Mouse (Mus musculus) Patski (cell line): ENCODE measurements around the gene Tssc4. TPM values are rescaled to one million over a fixed set of nuclear protein-coding genes. Genes with fewer than 3 reads are reported as not detected.

ENCODE experiments used
- ATAC-seq: fragments of 100-300 bp; one replicate; pipeline ENCODE4 v1.8.0; 2021
- CTCF ChIA-PET: fragments of 350-600 bp; sonication (Branson Sonifier 250); formaldehyde crosslinking; loops from one replicate; lab custom pipeline; 2022; ENCODE audit warnings: inconsistent platforms; lab: Charles Lee
- POLR2A ChIA-PET: fragments of 350-600 bp; sonication (Branson Sonifier 250); formaldehyde crosslinking; loops from one replicate; lab custom pipeline; 2022; ENCODE audit warnings: antibody characterized with exemption, inconsistent platforms; lab: Charles Lee
- DNase-seq: peaks from one replicate; pipeline ENCODE4 v3.0.0-alpha.2; 2011; ENCODE audit warnings: low read depth, low spot score
- H3K27me3 ChIP-seq: fragments of 371-371 bp; one replicate; pipeline ENCODE4 v1.5.1; 2021
- CTCF ChIP-seq: fragments of 100-300 bp; IDR thresholded peaks from one replicate; pipeline ENCODE4 v1.5.1; 2021
- in situ Hi-C: fragments of 300-500 bp; cut with MboI; formaldehyde crosslinking; loops from 3 replicates; pipeline ENCODE4 v1.11.1; 2018; ENCODE audit warnings: low pct_unique_long_range_greater_than_20kb, mixed read lengths
- polyA plus RNA-seq: library from polyadenylated mRNA; unstranded; gene quantifications from one replicate; pipeline ENCODE4 v1.2.3, GENCODE M21; 2021

Tssc4 gene
- polyA plus RNA-seq, 1 experiment from 2014 or later = 42.0 TPM

DNA sequence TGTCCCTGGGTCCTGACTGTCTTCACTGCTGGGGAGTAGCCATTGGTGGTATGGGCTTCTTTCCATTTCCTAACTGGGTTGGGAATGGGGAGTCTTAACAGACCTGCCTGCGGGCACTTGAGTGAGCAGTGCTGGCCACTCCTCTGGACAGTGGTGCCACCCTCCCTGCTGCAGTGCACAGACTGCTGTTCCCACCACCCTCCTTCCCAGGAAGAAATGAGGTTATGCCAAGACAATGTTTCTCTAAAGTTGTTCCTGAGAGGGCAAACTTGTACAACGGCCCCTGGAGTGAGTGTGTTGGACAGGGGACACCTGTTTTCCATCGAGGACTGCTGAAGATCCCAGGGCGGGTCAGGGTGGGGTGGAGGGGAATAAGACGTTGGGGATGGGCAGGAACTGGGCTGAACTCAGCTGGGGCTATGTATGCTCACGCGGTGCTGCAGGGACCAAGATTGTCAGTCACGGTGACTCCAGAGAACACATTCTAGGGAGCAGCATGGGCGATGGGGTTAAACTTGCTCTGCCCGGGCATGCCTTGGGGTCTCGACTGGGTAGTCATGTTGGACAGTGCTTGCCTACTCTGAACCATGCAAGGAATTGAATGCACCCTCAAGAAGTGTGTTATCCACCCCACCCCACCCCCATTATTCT is 15.0 kb upstream of the Tssc4 start:
- CTCF ChIA-PET = interaction anchor here (1.2 to 1.9 kb wide), 6 partner anchors 9 to 46 kb away, joined by 3 to 9 read pairs (median 4); no protein-coding TSS in a partner anchor
- DNase-seq (no peak), ATAC-seq (no peak)
- no peaks in the 10 kb centered on the region for H3K27me3 ChIP-seq
- TF ChIP-seq CTCF = no peak
- in situ Hi-C loops = loop anchor here (5.0 kb wide), 1 partner anchor 37 kb away; no protein-coding TSS in a partner anchor
- POLR2A ChIA-PET = interaction anchor here (1.1 to 3.8 kb wide), 6 partner anchors 9 to 46 kb away, joined by 4 to 30 read pairs (median 10); no protein-coding TSS in a partner anchor

DNA sequence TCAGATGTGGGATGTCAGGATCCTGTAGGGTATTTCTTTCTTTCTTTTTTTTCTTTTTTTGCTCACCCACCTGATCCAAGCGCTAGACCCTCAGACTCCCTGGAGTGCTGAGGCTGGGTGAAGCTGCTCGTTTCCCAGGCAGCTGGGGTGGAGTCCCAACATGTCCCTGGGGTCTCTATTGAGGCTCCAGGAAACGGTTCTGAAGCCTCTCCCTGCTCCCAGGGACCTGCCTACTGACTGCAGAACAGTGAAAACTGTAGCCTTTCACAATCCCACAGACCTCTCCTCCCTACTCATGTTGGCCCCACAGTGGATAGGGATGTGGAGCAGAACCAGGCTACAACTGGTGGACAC is 14.5 kb upstream of the Tssc4 start:
- TF ChIP-seq CTCF = no peak
- ChIA-PET CTCF (interaction anchor here (1.2 kb wide), 1 partner anchor 46 kb away, joined by 3 read pairs; no protein-coding TSS in a partner anchor), POLR2A (interaction anchor here (2.4 to 3.8 kb wide), 2 partner anchors 12 to 42 kb away, joined by 7 to 30 read pairs; no protein-coding TSS in a partner anchor)
- no peaks in the 10 kb centered on the region for H3K27me3 ChIP-seq
- ATAC-seq (no peak), DNase-seq (no peak)
- in situ Hi-C loops = loop anchor here (5.0 kb wide), 1 partner anchor 37 kb away; no protein-coding TSS in a partner anchor

DNA sequence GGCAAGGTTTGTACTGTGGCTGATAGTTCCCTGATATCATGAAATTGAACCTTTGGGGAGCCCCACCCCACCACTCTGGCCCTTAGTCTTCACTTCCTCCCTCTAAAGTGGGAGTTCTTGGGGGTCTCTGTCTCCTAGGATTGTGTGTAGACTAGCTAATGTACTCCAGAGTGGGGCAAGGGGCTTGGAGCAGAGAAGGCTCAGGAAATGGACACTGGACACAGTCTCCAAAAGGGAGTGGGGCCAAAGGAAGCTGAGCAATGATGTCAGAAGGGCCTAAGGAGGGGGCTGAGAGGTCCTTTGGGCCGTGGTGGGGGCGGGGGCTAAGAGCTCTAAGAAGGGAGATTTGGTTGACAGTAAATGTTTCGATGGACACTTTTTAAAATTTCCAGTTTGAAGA is 14.0 kb upstream of the Tssc4 start:
- CTCF ChIA-PET = interaction anchor here (1.2 kb wide), 1 partner anchor 47 kb away, joined by 3 read pairs; no protein-coding TSS in a partner anchor
- in situ Hi-C loops = no loop called here
- H3K27me3 ChIP-seq = no peaks in the 10 kb centered on the region
- DNase-seq (no peak), ATAC-seq (no peak)
- POLR2A ChIA-PET = interaction anchor here (1.0 to 3.8 kb wide), 3 partner anchors 8 to 42 kb away, joined by 3 to 30 read pairs (median 4); no protein-coding TSS in a partner anchor
- TF ChIP-seq CTCF = no peak

DNA sequence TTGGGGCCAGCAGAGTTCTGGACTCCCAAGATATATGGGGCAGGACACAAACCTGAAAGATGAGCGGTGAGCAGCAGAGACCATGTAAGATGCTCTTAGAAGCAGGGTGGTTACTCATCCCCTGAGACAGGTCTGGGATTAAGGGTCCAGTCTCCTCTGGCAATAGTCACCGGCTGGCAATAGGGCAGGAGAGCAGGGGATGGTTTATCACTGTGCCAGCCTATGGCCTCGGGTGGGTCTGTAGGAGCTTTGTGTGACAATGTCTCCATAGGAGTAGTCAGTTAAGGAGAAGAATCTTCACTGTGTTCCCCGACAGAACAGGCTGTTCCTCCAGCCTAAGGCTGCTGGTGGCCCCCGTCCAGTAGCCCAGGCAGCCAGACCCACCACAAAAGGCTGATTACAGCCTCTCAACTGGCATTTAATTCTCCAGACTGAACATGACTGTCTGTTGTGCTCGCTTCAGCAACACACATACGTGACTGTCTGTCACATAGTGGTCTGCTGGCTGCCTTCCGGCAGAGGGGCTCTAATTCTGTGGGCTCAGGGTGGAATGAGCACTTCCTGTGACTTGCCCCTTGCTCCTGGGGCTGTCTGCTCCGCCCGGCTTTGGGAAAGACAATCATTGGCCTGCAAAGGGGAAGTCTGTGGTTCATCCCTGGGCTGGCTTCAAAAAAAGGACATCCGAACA is 13.4 kb upstream of the Tssc4 start:
- ChIA-PET CTCF (no interaction called here), POLR2A (interaction anchor here (1.0 to 3.8 kb wide), 3 partner anchors 8 to 43 kb away, joined by 3 to 30 read pairs (median 4); no protein-coding TSS in a partner anchor)
- DNase-seq = no peak
- no peak for TF ChIP-seq CTCF
- H3K27me3 ChIP-seq = no peaks in the 10 kb centered on the region
- in situ Hi-C loops = no loop called here
- ATAC-seq = no peak

DNA sequence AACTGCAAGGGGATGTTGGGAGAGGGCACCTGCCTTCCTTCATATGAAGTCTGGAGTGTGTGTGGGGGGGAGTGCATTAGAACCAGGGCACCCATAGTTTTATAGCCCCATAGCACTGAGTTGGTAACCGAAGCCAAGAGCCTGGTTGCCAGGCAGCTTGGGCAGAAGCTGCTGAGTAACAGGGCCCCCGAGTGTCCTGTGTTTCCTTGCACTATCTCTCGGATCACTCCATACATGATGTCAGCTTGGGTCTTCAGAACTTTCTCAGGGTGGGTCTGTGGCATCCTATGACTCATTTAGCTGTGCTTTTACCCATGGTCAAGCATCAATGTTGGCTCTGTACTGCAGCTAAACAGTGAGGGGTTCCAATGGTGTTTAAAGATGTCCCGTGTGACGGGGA is 12.0 kb upstream of the Tssc4 start:
- no peak for TF ChIP-seq CTCF
- in situ Hi-C loops = no loop called here
- H3K27me3 ChIP-seq = no peaks in the 10 kb centered on the region
- CTCF ChIA-PET = interaction anchor here (0.7 to 3.1 kb wide), 3 partner anchors 29 to 414 kb away, joined by 3 to 15 read pairs (median 3); no protein-coding TSS in a partner anchor
- POLR2A ChIA-PET = interaction anchor here (1.3 kb wide), 1 partner anchor 11 kb away, joined by 6 read pairs; no protein-coding TSS in a partner anchor
- no peak for ATAC-seq
- DNase-seq = no peak

DNA sequence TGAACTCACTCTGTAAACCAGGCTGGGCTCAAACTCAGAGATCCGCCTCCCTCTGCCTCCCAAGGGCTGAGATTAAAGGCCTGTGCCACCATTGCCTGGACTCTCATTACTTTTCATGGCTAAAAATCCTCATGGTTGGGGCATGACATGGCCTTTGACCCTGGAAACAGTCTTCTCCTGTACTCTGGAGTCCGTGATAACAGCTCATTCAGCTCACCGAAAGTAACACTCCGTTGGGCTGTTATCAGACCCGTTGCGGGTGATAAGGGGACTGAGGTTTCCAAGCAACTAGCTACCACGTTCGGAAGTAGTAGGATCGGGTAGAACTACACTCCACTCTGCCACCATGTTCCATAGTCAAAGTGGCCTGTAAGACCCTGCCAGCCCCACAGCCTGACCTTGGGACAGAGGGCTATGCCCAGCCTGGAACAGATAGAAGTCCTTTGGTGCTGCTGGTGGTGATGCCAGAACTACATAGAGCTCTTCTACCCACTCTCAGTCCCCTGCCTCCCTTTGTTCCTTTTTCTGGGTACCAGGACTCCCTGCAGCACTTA is 11.3 kb upstream of the Tssc4 start:
- CTCF ChIA-PET = interaction anchor here (0.7 to 3.1 kb wide), 3 partner anchors 29 to 413 kb away, joined by 3 to 15 read pairs (median 3); no protein-coding TSS in a partner anchor

DNA sequence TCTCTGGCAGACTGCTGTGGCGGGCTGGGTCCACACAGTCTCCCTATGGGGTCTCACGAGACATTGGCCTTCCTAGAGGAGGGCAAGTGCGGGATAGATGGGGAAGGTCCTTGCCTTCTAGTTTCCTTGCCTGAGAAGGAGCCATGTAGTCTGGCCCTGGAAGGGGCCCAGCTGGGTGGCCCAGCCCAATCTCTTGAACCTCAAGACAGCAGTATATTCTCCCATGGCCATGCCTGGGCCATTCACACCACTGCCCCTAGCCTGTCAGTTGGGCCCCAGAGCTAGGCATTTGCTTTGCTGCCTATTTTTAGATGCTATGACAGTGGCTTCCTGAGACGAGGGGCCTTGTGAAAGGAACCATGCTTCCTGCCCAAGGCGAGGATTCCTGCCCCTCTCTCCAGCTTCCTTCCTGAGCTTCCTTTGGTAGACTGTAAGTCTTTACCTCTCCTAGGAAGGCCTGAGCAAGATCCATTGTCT is 10.8 kb upstream of the Tssc4 start:
- ChIA-PET POLR2A (interaction anchor here (1.2 to 2.2 kb wide), 2 partner anchors 10 kb away, joined by 3 to 8 read pairs; no protein-coding TSS in a partner anchor), CTCF (interaction anchor here (1.3 to 3.1 kb wide), 2 partner anchors 42 to 51 kb away, joined by 4 to 15 read pairs; no protein-coding TSS in a partner anchor)
- in situ Hi-C loops = no loop called here
- no peak for ATAC-seq
- no peak for TF ChIP-seq CTCF
- H3K27me3 ChIP-seq = no peaks in the 10 kb centered on the region
- no peak for DNase-seq

More for the DNA sequence above, 11.3 kb upstream of the Tssc4 start:
- in situ Hi-C loops = no loop called here
- ATAC-seq = no peak
- DNase-seq = no peak
- TF ChIP-seq CTCF = no peak
- no peaks in the 10 kb centered on the region for H3K27me3 ChIP-seq
- POLR2A ChIA-PET = interaction anchor here (1.2 to 2.2 kb wide), 3 partner anchors 10 kb away, joined by 3 to 8 read pairs (median 6); no protein-coding TSS in a partner anchor

DNA sequence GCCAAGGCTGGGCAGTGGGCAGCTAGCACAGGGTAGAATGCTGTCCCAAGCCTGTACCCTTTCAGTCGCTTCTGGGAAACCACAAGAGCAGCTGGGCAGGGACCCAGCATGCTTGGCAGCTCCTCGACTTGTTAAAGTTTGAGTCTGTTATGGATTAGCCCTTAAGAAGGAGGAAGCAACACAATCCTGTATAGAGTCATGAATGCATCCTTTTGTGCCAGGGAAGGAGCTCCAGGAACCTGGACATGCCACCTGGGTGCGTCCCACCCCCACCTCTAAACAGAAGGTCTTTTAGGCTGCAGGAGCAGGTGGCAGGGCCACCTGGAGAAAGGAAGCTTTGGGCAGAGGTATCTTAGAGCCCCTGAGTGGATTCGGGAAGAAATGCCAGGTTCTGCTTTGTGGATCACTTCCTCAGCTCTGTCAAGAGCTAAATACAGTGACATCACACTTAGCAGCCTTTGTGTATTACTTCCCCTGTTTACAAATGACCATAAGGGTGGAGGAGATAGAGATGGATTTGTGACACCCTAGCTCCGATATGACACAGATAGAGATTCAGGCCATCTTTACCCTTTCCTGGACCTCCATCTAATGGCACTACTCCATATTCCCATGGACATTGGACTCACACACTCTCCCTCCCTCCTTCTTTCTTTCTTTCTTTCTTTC is 9.7 kb upstream of the Tssc4 start:
- ATAC-seq (no peak), DNase-seq (no peak)
- ChIA-PET POLR2A (interaction anchor here (2.2 kb wide), 1 partner anchor 9 kb away, joined by 8 read pairs; no protein-coding TSS in a partner anchor), CTCF (interaction anchor here (0.8 to 3.1 kb wide), 5 partner anchors 8 to 52 kb away, joined by 3 to 15 read pairs (median 4); no protein-coding TSS in a partner anchor)
- no peak for TF ChIP-seq CTCF
- no peaks in the 10 kb centered on the region for H3K27me3 ChIP-seq
- in situ Hi-C loops = no loop called here

DNA sequence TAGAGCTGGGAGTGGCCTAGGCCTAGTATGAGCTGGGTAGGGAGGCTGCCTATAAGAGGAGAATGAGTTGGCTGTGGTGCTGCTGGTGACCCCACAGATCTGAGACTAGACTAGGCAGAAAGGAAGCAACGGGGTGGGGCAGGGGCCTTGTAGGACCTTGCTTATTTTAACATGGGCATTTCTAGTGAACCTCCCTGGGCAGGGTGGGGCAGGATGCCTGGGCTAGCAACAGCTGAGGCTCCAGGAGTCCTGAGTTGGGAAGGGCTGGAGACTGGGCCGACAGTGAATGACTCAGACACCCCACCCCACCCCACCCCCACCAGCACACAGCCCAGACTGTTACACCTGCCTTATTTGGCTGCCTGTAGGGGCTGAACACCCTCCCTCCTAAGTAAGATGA is 6.3 kb upstream of the Tssc4 start:
- in situ Hi-C loops = no loop called here
- TF ChIP-seq CTCF = no peak
- no peaks in the 10 kb centered on the region for H3K27me3 ChIP-seq
- POLR2A ChIA-PET = interaction anchor here (1.3 kb wide), 1 partner anchor 9 kb away, joined by 4 read pairs; no protein-coding TSS in a partner anchor
- CTCF ChIA-PET = interaction anchor here (1.0 to 1.4 kb wide), 2 partner anchors 9 to 57 kb away, joined by 3 to 6 read pairs; partner anchors contain the start of gene Cd81
- DNase-seq (no peak), ATAC-seq (no peak)
